ENCODE assay signal across 10 mouse cellular contexts in the genomic region with DNA sequence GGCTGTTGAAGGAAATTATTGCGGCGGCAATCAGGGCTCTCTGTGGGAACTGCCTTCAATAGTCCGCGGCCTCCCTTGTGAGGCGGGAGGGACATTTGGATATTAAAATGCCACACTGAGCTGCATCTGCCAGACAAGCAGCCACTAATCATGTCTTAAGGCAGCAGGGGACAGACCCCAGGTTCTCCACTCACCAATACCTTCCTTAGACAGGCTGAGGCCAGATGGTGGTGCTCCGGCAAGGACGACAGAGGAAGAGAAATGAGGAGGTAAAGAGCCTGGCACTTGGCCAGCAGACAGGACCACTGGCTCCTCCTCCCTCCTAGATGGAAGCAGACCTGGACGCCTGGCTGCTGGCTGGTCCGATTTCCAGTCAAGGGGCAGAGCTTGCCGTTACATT.
DNase-seq lines count a peak whose midpoint lies in the region; ATAC-seq and TF ChIP-seq lines count a peak whose summit lies in the region.
"Had no signal": no experiment of that assay in that cellular context is flagged by ENCODE, and none has a peak within 500 bp of the region (broad histone marks: within the 10 kb centered on the region; RNA-seq: fewer than 3 reads in every experiment).

No protein-coding gene starts in this region.

- no peak for ATAC-seq in forebrain, postnatal 0 days
- peak; percentile 66 for ATAC-seq in midbrain, embryonic 13.5 days

- no peak overlapping the region for H3K4me3 ChIP-seq in forebrain, postnatal 0 days (ENCODE audit: low read depth, low read length)
- H3K4me3 ChIP-seq in midbrain, embryonic 13.5 days (replicated peaks) = no peak overlapping the region
- no peak overlapping the region for H3K4me3 ChIP-seq in lung, adult 2 months (replicated peaks; ENCODE audit: extremely low read depth, low read depth, low read length)
- H3K4me3 ChIP-seq: myocyte had no signal

- H3K9me3 ChIP-seq in forebrain, postnatal 0 days (ENCODE audit: low read length) = no peaks in the 10 kb centered on the region
- H3K9me3 ChIP-seq in midbrain, embryonic 13.5 days = no peaks in the 10 kb centered on the region

- no peaks in the 10 kb centered on the region for H3K27me3 ChIP-seq in forebrain, postnatal 0 days (ENCODE audit: insufficient read depth, low read length)
- no peaks in the 10 kb centered on the region for H3K27me3 ChIP-seq in midbrain, embryonic 13.5 days

- no peak overlapping the region for H3K9ac ChIP-seq in forebrain, postnatal 0 days
- H3K9ac ChIP-seq in midbrain, embryonic 13.5 days (replicated peaks) = no peak overlapping the region

- 0 out of 2 replicates have a peak overlapping the region, but pooled peaks have one; percentile 2 for H3K4me2 ChIP-seq in forebrain, postnatal 0 days (ENCODE audit: low read depth)
- peak overlapping the region; percentile 32 for H3K4me2 ChIP-seq in midbrain, embryonic 13.5 days (replicated peaks)
- H3K4me2 ChIP-seq: heart, embryonic 11.5 days had no signal

- peaks cover 10% of the 10 kb centered on the region; the same call in 1 of the 2 replicates for H3K4me1 ChIP-seq in forebrain, postnatal 0 days (ENCODE audit: insufficient read depth)
- peaks cover 10% of the 10 kb centered on the region for H3K4me1 ChIP-seq in midbrain, embryonic 13.5 days (replicated peaks)
- no peaks in the 10 kb centered on the region for H3K4me1 ChIP-seq in lung, adult 2 months (ENCODE audit: control insufficient read depth, insufficient read depth, low read length)

- no peak overlapping the region for H3K27ac ChIP-seq in forebrain, postnatal 0 days (ENCODE audit: low read depth, low read length)
- H3K27ac ChIP-seq in midbrain, embryonic 13.5 days = 0 out of 2 replicates have a peak overlapping the region, but pooled peaks have one; percentile 22

- 18% methylated on average over 10 of the region's 10 CpGs for WGBS in forebrain, postnatal 0 days
- 38% methylated on average over 10 of the region's 10 CpGs for WGBS in midbrain, embryonic 13.5 days
- WGBS in lung, adult 2 months = 47% methylated on average over 10 of the region's 10 CpGs

- peak; percentile 19 for DNase-seq in embryo, embryonic 10.5 days (ENCODE audit: low spot score)
- no peak for DNase-seq in embryo, embryonic 10 days (ENCODE audit: low spot score)
- peak; percentile 85 for DNase-seq in brain, embryonic 14.5 days (ENCODE audit: low read depth)
- DNase-seq in forebrain, postnatal 0 days = no peak
- DNase-seq in gastrocnemius, adult 18-20 months (ENCODE audit: low spot score) = no peak
- no peak for DNase-seq in gastrocnemius, postnatal 14 days
- DNase-seq in lung, adult 2 months = no peak

- intact Hi-C loops in gastrocnemius, postnatal 14 days (cut with DNase I; ENCODE audit: low total_unique reads) = loop anchor here (10.0 kb wide), 1 partner anchor 59 kb away; no protein-coding TSS in a partner anchor

- TF ChIP-seq CTCF in brain, embryonic 14.5 days (IDR thresholded peaks at IDR 0.05; ENCODE audit: borderline replicate concordance, extremely low read depth, insufficient read depth, insufficient read length) = no peak
- TF ChIP-seq CTCF in forebrain, postnatal 0 days (IDR thresholded peaks at IDR 0.05; ENCODE audit: low read depth) = no peak
- TF ChIP-seq CTCF in lung, adult 2 months (IDR thresholded peaks at IDR 0.05; ENCODE audit: insufficient read depth, low read length) = no peak

- no peaks in the 10 kb centered on the region for H3K36me3 ChIP-seq in forebrain, postnatal 0 days (ENCODE audit: insufficient read depth)
- no peaks in the 10 kb centered on the region for H3K36me3 ChIP-seq in midbrain, embryonic 13.5 days

- TF ChIP-seq POLR2A in brain, embryonic 14.5 days (IDR thresholded peaks at IDR 0.05; ENCODE audit: borderline replicate concordance, extremely low read depth, insufficient read depth, insufficient read length, poor library complexity, severe bottlenecking) = no peak
- TF ChIP-seq POLR2A in lung, adult 2 months (IDR thresholded peaks at IDR 0.05; ENCODE audit: borderline replicate concordance, extremely low read depth, low read depth, low read length) = no peak

Comparison
In these comparisons a context has a peak if more than half of its experiments do, and no peak if none do; other contexts are left out.
1. DNase-seq: peak in embryo, embryonic 10.5 days (single experiment) and brain, embryonic 14.5 days (single experiment); none in embryo, embryonic 10 days (single experiment), forebrain, postnatal 0 days (single experiment), gastrocnemius, adult 18-20 months (single experiment), gastrocnemius, postnatal 14 days (single experiment) and lung, adult 2 months (single experiment).